21 mouse cellular contexts compared by ENCODE assay signal in the genomic region with DNA sequence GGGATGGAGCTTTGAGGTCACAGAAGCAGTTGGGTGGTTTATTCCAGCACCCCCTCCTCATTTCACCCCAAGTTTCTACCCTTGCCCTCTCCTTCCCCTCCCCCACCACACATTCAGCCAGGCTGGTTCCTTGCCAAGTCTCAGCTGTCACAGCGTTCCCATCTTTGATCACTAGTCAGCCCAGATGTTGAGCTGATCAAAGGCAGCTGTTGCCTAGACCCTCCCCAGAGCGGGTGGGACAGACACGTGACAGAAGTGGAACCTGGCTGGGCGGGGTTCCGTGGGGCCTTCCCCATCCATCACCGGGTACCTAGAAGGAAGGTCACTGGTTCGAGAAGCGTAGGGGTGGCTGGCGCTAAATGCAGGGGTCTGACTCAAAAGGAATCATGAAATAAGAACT. TPM values are rescaled to one million over a fixed set of nuclear protein-coding genes. Genes with fewer than 3 reads are reported as not detected.
DNase-seq lines count a peak whose midpoint lies in the region; ATAC-seq lines count a peak whose summit lies in the region.
"Had no signal": no experiment of that assay in that cellular context is flagged by ENCODE, and none has a peak within 500 bp of the region (broad histone marks: within the 10 kb centered on the region; RNA-seq: fewer than 3 reads in every experiment).

No protein-coding gene starts in this region.

- no peak overlapping the region for H3K27ac ChIP-seq in embryonic facial prominence, embryonic 11.5 days (replicated peaks; ENCODE audit: low read depth, low read length)
- peak overlapping the region; percentile 9; the same call in 1 of the 2 replicates for H3K27ac ChIP-seq in lung, embryonic 16.5 days (ENCODE audit: low read length)
- H3K27ac ChIP-seq: embryonic facial prominence, embryonic 13.5 days; heart, embryonic 10.5 days; left cerebral cortex, adult 2 months; limb, embryonic 13.5 days; liver, embryonic 15.5 days; midbrain, embryonic 15.5 days had no signal

- H3K4me3 ChIP-seq in embryonic facial prominence, embryonic 11.5 days (ENCODE audit: low read depth, low read length): no peak overlapping the region
- H3K4me3 ChIP-seq in lung, embryonic 16.5 days (ENCODE audit: low read length): no peak overlapping the region
- H3K4me3 ChIP-seq: embryonic facial prominence, embryonic 13.5 days; heart, embryonic 10.5 days; left cerebral cortex, adult 2 months; limb, embryonic 13.5 days; liver, embryonic 15.5 days; megakaryocyte, embryonic 14.5 days; midbrain, embryonic 15.5 days; myocyte had no signal

- H3K36me3 ChIP-seq in embryonic facial prominence, embryonic 11.5 days (replicated peaks; ENCODE audit: control insufficient read depth, insufficient read depth, low read depth, low read length): no peaks in the 10 kb centered on the region
- no peaks in the 10 kb centered on the region for H3K36me3 ChIP-seq in lung, embryonic 16.5 days (ENCODE audit: control insufficient read depth, insufficient read depth, low read length)
- H3K36me3 ChIP-seq: embryonic facial prominence, embryonic 13.5 days; heart, embryonic 10.5 days; limb, embryonic 13.5 days; liver, embryonic 15.5 days; midbrain, embryonic 15.5 days had no signal

- DNase-seq in embryo, embryonic 10.5 days (ENCODE audit: low spot score): peak; percentile 35
- peak; percentile 54 for DNase-seq in embryonic facial prominence, embryonic 11.5 days (ENCODE audit: low spot score)
- peak; percentile 34 for DNase-seq in mesoderm, embryonic 11.5 days (ENCODE audit: low read depth, low spot score)
- DNase-seq in left cerebral cortex, adult 18-20 months (ENCODE audit: low spot score in 2 of 2): no peak
- no peak for DNase-seq in adrenal gland, postnatal 4 days (ENCODE audit: low spot score in 2 of 2)
- no peak for DNase-seq in right cerebral cortex, postnatal 25 days
- DNase-seq: adrenal gland, adult 8-10 months; cerebellum, adult 11 months; cerebellum, postnatal 14 days; kidney, adult 18-20 months; kidney, postnatal 25 days had no signal

- H3K4me2 ChIP-seq in embryonic facial prominence, embryonic 11.5 days (ENCODE audit: low read depth, low read length): no peak overlapping the region
- no peak overlapping the region for H3K4me2 ChIP-seq in lung, embryonic 16.5 days (ENCODE audit: low read depth, low read length)
- H3K4me2 ChIP-seq: embryonic facial prominence, embryonic 13.5 days; limb, embryonic 13.5 days; liver, embryonic 15.5 days; midbrain, embryonic 15.5 days had no signal

- 62% methylated on average over 9 of the region's 9 CpGs for WGBS in embryonic facial prominence, embryonic 11.5 days
- WGBS in lung, embryonic 16.5 days: 20% methylated on average over 9 of the region's 9 CpGs

- H3K27me3 ChIP-seq in embryonic facial prominence, embryonic 11.5 days (ENCODE audit: control insufficient read depth, insufficient read depth, low read length): no peaks in the 10 kb centered on the region
- no peaks in the 10 kb centered on the region for H3K27me3 ChIP-seq in lung, embryonic 16.5 days (ENCODE audit: control insufficient read depth, insufficient read depth, low read depth, low read length)
- H3K27me3 ChIP-seq: liver, embryonic 15.5 days had no signal

- H3K9me3 ChIP-seq in embryonic facial prominence, embryonic 11.5 days (replicated peaks; ENCODE audit: control insufficient read depth, low read length): no peaks in the 10 kb centered on the region
- no peaks in the 10 kb centered on the region for H3K9me3 ChIP-seq in lung, embryonic 16.5 days (ENCODE audit: control insufficient read depth, low read length)
- H3K9me3 ChIP-seq: heart, embryonic 10.5 days; liver, embryonic 15.5 days; midbrain, embryonic 15.5 days had no signal

- H3K9ac ChIP-seq in embryonic facial prominence, embryonic 11.5 days (replicated peaks; ENCODE audit: low read length): no peak overlapping the region
- no peak overlapping the region for H3K9ac ChIP-seq in lung, embryonic 16.5 days (ENCODE audit: low read length)
- H3K9ac ChIP-seq: embryonic facial prominence, embryonic 13.5 days; limb, embryonic 13.5 days; liver, embryonic 15.5 days; midbrain, embryonic 15.5 days had no signal

- H3K4me1 ChIP-seq in embryonic facial prominence, embryonic 11.5 days (ENCODE audit: control insufficient read depth, insufficient read depth, low read length): no peaks in the 10 kb centered on the region
- 0 out of 2 replicates have a peak, but pooled peaks cover 6% of the 10 kb centered on the region for H3K4me1 ChIP-seq in lung, embryonic 16.5 days (replicated peaks; ENCODE audit: control insufficient read depth, insufficient read depth, low read length)
- H3K4me1 ChIP-seq: liver, embryonic 15.5 days; midbrain, embryonic 15.5 days had no signal

- no peak for ATAC-seq in embryonic facial prominence, embryonic 11.5 days (replicated peaks; ENCODE audit: insufficient number of reproducible peaks, low FRiP score, low TSS enrichment, low read depth)
- ATAC-seq in lung, embryonic 16.5 days (ENCODE audit: low read depth): peak; percentile 56
- ATAC-seq: forebrain, embryonic 16.5 days; midbrain, embryonic 15.5 days had no signal

RNA-seq across cellular contexts. Expression of a gene that starts 19.2 kb away (rescaled TPM):
- 22.9 and 27.0 TPM in 2 replicates for polyA plus RNA-seq in embryonic facial prominence, embryonic 11.5 days (2014; fragmentation: Nextera tagmentation; extraction: Ambion mirVana)
- 19.3 and 20.4 TPM in 2 replicates for polyA plus RNA-seq in lung, embryonic 16.5 days (2015; fragmentation: Nextera tagmentation; extraction: Ambion mirVana)
- 10 to 100 TPM; 19.5 to 20.4 TPM for total RNA-seq in left cerebral cortex, adult 18-20 months (2021)
- total RNA-seq in adrenal gland, postnatal 4 days (2021): 10 to 100 TPM; 27.4 to 27.5 TPM

Comparison
In these comparisons a context has a peak if more than half of its experiments do, and no peak if none do; other contexts are left out.
1. DNase-seq: peak in embryo, embryonic 10.5 days (single experiment), embryonic facial prominence, embryonic 11.5 days (single experiment) and mesoderm, embryonic 11.5 days (single experiment); none in left cerebral cortex, adult 18-20 months (0 of 2), adrenal gland, postnatal 4 days (0 of 2) and right cerebral cortex, postnatal 25 days (single experiment).